Mouse (Mus musculus): ENCODE data around the gene Unc119b. TPM values are rescaled to one million over a fixed set of nuclear protein-coding genes. Genes with fewer than 3 reads are reported as not detected.
"Not testable (repeated sequence)": the region's sequence is repeated elsewhere in the genome, so short reads cannot be mapped to it uniquely, and the experiment has no call there.

Unc119b gene
- total RNA-seq, 2 experiments from 2014 or later, result 26.7 to 29.8 TPM

DNA sequence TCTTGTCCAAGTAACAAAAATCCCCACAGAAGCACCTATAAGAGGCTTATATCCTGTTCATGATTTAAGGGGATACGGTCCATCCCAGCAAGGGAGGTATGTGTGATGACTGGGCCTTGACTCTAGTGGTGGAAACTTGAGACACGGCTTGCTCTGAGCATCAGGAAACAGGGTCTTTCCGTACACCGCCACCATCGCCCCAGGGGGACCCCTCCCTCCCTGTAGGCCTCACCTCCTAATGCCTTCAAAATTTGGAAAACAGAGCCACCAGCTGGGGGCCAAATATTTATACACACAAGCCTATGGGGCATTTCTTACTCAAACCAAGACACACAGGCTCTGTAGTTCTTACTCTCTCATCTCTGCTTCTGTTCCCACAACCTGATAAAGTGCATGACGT, 43.0 kb downstream of the Unc119b start:
- no peak for DNase-seq (ENCODE audit: low spot score in 2 of 2)

DNA sequence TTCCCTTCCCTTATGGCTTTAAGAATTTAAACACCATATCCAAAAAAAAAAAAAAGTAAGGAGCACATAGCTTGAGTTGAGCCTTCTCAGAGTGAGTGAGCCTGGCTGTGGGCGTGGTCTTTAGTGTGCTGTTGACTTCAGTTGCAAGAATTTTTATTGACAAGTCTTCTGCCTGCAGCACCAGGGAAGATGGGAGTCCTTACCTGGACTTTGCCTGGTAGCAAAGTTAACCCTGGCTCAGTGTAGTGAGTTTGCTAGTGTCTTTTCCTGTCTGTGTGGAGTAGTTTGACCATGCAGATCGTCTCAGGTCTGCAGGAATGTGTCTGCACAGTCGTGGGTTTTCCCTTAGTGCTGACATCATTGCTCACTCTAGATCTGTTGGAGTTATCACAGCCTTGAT, 43.8 kb downstream of the Unc119b start:
- no peak for DNase-seq (ENCODE audit: low spot score in 2 of 2)

DNA sequence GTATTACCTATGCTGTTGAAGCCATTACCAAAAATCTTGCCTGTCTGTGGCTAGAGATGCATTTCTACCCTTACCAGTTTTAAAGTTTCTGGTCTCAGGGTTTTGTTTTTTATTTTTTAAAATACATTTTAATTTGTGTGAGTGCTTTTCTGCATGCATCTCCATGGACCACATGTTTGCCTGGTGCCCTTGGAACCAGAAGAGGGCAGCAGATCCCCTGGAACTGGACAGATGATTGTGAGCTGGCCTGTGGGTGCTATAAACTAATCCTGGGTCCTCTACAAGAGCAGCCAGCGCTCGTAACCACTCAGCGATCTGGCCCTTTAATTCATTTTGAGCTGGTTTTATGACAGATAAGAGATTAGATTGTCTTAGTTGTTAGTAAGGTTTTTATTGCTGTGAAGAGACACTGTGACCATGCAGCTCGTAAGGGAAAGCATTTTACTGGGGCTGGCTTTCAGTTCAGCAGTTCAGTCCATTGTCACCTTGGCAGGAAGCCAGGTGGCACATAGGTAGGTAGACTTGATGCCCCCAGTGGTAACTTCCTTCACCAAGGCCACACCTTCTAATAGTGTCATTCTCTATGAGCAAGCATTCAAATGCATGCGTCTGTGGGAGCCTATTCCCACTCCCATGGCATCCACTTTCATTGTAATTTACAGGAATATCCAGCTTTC, 45.0 kb downstream of the Unc119b start:
- no peak for DNase-seq (ENCODE audit: low spot score in 2 of 2)

GRCm38 (mm10) chr5:115085675-115086074, 49.1 kb downstream of the Unc119b start:
- no peak for DNase-seq (ENCODE audit: low spot score in 2 of 2)

DNA sequence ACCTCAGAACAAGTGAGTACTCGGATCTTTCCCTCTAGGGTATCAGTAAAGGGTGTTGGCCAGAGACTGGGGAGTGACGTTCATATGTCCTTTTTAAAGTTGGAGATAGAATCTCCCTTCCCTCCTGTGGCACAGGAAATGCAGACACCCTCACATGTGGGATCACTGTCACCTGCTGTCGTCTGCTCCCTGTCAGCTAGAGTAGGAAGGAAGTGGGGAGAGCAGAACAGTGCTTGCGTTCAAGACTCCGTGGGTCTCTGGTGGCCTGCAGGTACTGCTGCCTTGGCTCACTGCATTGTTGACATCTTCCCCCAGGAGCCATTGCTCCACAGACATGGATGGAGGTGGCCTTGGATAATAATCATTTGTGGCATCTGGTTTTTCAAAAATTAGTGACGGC, 51.3 kb downstream of the Unc119b start:
- DNase-seq (ENCODE audit: low spot score in 2 of 2), result no peak

GRCm38 (mm10) chr5:115081636-115082035, 53.1 kb downstream of the Unc119b start:
- no peak for DNase-seq (ENCODE audit: low spot score in 2 of 2)

DNA sequence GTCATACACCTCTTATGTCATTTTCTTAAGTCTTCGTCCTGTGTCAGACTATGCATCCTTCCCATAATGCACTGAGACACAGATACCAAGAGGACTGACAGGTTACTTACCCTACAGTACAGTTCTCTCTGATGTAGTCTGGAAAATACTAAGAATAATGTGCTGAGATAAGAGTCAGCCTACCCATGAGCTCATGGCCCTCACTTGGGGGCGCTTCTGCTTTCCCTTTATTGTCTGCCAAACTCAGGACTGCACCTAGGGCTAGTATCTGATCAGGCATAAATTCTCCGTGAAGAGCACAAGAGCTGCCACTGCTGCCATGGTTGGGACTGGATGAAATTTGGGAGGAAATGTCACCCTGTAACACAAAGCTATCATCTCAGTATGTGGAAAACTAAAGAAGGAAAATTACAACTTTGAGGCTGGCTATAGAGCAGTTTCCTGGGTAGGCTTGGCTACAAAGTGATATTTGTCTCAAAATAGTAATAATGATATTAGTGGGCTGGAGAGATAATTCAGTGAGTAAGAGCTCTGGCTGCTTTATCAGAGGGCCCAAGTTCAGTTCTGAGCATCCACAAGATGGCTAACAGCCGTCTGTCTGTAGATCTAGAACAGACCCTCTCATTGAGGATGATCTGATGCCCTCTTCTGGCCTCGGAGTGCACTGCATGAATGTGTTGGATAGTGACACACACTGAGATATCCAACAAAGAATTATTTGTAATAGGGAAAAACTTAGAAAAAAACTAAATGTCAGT, 58.5 kb downstream of the Unc119b start:
- DNase-seq (ENCODE audit: low spot score in 2 of 2), result peak; percentile 77 to 80

GRCm38 (mm10) chr5:115074749-115075148, 60.0 kb downstream of the Unc119b start:
- DNase-seq (ENCODE audit: low spot score in 2 of 2), result no peak

DNA sequence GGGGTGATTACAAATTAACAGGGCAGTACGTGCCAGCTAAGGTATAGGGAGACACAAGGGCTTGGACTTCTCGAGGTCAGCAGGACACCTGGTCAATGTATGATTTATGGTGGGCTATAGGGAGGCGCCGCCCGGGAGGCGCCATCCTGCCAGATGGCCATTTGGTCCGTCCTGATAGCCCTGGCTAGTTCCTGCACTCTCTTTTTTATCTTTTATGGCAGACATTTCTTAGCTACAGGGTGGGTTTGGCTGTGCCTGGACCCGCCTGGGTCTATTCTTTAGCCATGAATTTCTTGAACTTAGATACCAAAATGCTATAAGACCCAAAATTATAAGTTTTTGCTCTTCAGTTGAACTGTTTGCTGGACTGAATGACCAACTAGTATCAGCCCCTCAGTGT, 61.5 kb downstream of the Unc119b start:
- DNase-seq (ENCODE audit: low spot score in 2 of 2), result not testable (repeated sequence)

Other genes with a start within 250 kb of the Unc119b start
- 1 to 10 TPM in 1 of 2 experiments, under 1 TPM in 1; 0.91 to 1.1 TPM for gene Oasl2, start 238.0 kb downstream of the Unc119b start, total RNA-seq (2021)
- gene Oasl1, start 211.7 kb downstream of the Unc119b start, total RNA-seq (2021), result under 1 TPM in 1 of 2 experiments, not detected in 1; 0.56 TPM
- gene 2210016L21Rik, start 192.8 kb downstream of the Unc119b start, total RNA-seq (2021), result 100 to 1,000 TPM; 181 to 193 TPM
- gene Hnf1a, start 163.9 kb downstream of the Unc119b start, total RNA-seq (2021), result not detected
- gene Sppl3, start 123.8 kb downstream of the Unc119b start, total RNA-seq (2021), result 100 to 1,000 TPM in 1 of 2 experiments, 10 to 100 TPM in 1; 97.4 to 104 TPM
- gene Gm10401, start 36.7 kb downstream of the Unc119b start, total RNA-seq (2021), result not detected
- gene Acads, start 15.6 kb downstream of the Unc119b start, total RNA-seq (2021), result 1 to 10 TPM; 6.8 to 9.9 TPM
- gene Mlec, start 23.2 kb upstream of the Unc119b start, total RNA-seq (2021), result 10 to 100 TPM; 75.1 to 78.2 TPM
- 10 to 100 TPM; 78.5 to 79.5 TPM for gene Cabp1, start 59.4 kb upstream of the Unc119b start, total RNA-seq (2021)
- 10 to 100 TPM; 51.1 to 61.8 TPM for gene Pop5, start 100.9 kb upstream of the Unc119b start, total RNA-seq (2021)
- 100 to 1,000 TPM; 259 to 316 TPM for gene Rnf10, start 137.9 kb upstream of the Unc119b start, total RNA-seq (2021)
- gene Coq5, start 144.7 kb upstream of the Unc119b start, total RNA-seq (2021), result 10 to 100 TPM; 39.0 to 42.8 TPM
- 100 to 1,000 TPM; 753 to 793 TPM for gene Dynll1, start 166.0 kb upstream of the Unc119b start, total RNA-seq (2021)
- gene Srsf9, start 192.2 kb upstream of the Unc119b start, total RNA-seq (2021), result 10 to 100 TPM; 63.6 to 77.0 TPM
- gene Gatc, start 206.2 kb upstream of the Unc119b start, total RNA-seq (2021), result 10 to 100 TPM; 29.3 to 32.5 TPM
- 10 to 100 TPM; 31.0 to 35.3 TPM for gene Triap1, start 206.2 kb upstream of the Unc119b start, total RNA-seq (2021)
- 100 to 1,000 TPM; 732 to 825 TPM for gene Cox6a1, start 214.0 kb upstream of the Unc119b start, total RNA-seq (2021)

All from layer of hippocampus, postnatal 10 days (tissue).